Mouse (Mus musculus): ENCODE results near the gene Fam189a1.

The Fam189a1 gene

DNA sequence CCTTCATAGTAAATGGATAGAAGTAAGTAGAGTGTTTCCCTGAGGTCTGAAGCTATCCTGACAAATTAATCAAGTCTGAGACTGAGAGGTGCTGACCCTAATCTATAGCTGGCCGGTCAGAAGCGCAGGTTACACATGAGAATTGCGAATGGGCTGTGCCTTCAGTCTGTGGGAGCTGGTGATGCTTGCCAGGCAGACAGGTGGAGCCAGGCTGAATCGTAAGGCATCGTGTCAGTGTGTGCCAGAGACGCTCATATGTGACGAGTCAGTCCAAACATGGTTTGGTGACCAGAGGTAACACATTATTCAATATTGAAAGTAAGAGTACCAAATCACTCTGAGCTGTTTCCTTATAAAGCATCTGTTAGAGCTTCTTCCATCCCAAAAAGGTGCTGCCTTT is 115.3 kb downstream of the Fam189a1 start:
- Histone ChIP-seq H3K27me3 (ENCODE audit: control insufficient read depth, insufficient read depth, low read length, poor library complexity, severe bottlenecking) (no peaks in the 10 kb centered on the region), H3K36me3 (ENCODE audit: control insufficient read depth, insufficient read depth, low read length, poor library complexity, severe bottlenecking) (no peaks in the 10 kb centered on the region)
- no peak for DNase-seq (ENCODE audit: low read depth, low spot score)

DNA sequence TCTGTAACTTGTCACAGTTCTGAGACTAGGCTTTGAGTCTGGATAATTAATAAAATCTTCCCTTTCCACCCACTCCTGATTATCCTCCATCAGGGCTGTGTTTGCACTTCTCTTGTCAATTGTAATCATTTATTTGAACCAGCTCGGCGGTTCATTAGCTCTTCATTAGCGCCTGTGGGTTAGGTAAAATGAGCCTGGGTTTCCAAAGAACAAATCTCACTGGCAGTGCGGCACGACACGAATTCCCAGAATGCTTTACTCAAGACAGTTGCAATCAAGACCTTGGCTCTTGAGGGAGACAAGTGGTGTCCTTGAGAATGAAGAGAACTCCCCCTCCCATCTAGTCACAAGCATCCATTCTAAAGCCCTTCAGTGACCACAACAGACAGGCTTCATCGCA is 124.6 kb downstream of the Fam189a1 start:
- no peak for DNase-seq (ENCODE audit: low read depth, low spot score)
- Histone ChIP-seq H3K27me3 (ENCODE audit: control insufficient read depth, insufficient read depth, low read length, poor library complexity, severe bottlenecking) (no peaks in the 10 kb centered on the region), H3K36me3 (ENCODE audit: control insufficient read depth, insufficient read depth, low read length, poor library complexity, severe bottlenecking) (no peaks in the 10 kb centered on the region)

DNA sequence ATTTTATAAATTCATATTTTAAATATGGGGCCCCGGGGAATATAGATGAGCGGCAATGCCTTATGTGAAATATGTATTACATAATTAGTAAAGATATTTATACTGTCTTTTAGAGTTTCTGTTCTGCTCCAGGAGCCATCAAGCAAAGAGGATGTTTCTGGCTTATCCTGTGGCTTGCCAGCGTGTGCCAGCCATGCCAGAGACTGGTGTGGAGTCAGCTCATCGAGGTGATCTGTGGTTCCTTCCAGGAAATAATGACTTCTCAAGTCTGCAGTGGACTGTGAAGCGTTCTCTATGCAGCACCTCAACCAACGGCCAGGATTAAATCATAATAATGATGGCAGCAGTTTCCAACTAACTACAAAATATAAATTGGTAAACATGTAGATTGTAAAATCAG is 125.2 kb downstream of the Fam189a1 start:
- DNase-seq (ENCODE audit: low read depth, low spot score) = no peak
- H3K36me3 ChIP-seq (ENCODE audit: control insufficient read depth, insufficient read depth, low read length, poor library complexity, severe bottlenecking) = no peaks in the 10 kb centered on the region
- H3K27me3 ChIP-seq (ENCODE audit: control insufficient read depth, insufficient read depth, low read length, poor library complexity, severe bottlenecking) = no peaks in the 10 kb centered on the region

- no peak for DNase-seq (ENCODE audit: low read depth, low spot score)
- no peaks in the 10 kb centered on the region for H3K27me3 ChIP-seq (ENCODE audit: control insufficient read depth, insufficient read depth, low read length, poor library complexity, severe bottlenecking)
- H3K36me3 ChIP-seq (ENCODE audit: control insufficient read depth, insufficient read depth, low read length, poor library complexity, severe bottlenecking) = no peaks in the 10 kb centered on the region
Observed at GRCm38 (mm10) chr7:65029985-65030384, 126.4 kb downstream of the Fam189a1 start.

DNA sequence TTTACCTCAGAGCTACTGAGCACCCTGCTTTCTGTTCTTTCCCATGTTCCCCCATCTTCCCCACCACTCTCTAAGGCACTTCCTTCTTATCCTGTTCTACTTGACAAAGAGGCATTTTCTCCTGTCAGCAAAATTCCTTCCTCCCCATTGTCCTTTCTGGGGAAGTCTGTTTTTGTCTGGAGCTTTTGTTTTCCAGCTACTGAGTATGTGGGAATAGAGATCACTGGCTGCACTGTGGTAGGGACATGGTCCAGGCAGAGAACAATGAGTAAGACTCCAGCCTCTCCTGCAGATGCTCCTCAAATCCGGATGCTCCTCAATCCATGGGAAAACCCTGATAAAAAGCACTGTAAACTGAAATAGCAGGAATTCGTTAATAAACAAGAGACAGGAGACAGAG is 135.1 kb downstream of the Fam189a1 start:
- no peaks in the 10 kb centered on the region for H3K27me3 ChIP-seq (ENCODE audit: control insufficient read depth, insufficient read depth, low read length, poor library complexity, severe bottlenecking)
- DNase-seq (ENCODE audit: low read depth, low spot score) = no peak
- H3K36me3 ChIP-seq (ENCODE audit: control insufficient read depth, insufficient read depth, low read length, poor library complexity, severe bottlenecking) = no peaks in the 10 kb centered on the region

GRCm38 (mm10) chr7:65018036-65018679 is 138.2 kb downstream of the Fam189a1 start:
- no peak for DNase-seq (ENCODE audit: low read depth, low spot score)
- no peaks in the 10 kb centered on the region for H3K36me3 ChIP-seq (ENCODE audit: control insufficient read depth, insufficient read depth, low read length, poor library complexity, severe bottlenecking)

DNA sequence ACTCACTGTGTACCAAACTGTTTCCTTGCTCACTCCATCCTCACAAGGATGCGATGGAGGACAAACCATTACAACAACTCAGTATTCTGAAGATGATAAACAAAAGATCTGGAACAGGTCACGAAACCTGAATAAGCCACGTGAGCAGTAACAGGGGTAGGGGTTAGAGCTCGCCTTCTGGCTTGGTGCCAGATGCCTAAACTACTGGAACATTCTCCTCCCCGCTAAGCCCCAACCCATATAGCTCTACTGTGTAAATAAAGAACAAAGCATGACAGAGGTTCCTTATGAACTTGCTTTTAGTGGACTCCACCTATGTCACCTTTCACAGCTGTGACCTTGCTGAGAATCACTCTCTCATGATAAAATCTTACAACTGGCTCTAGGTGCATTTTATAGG is 139.0 kb downstream of the Fam189a1 start:
- H3K27me3 ChIP-seq (ENCODE audit: control insufficient read depth, insufficient read depth, low read length, poor library complexity, severe bottlenecking) = no peaks in the 10 kb centered on the region
- no peak for DNase-seq (ENCODE audit: low read depth, low spot score)
- no peaks in the 10 kb centered on the region for H3K36me3 ChIP-seq (ENCODE audit: control insufficient read depth, insufficient read depth, low read length, poor library complexity, severe bottlenecking)

More at GRCm38 (mm10) chr7:65018036-65018679, 138.2 kb downstream of the Fam189a1 start:
- H3K27me3 ChIP-seq (ENCODE audit: control insufficient read depth, insufficient read depth, low read length, poor library complexity, severe bottlenecking) = no peaks in the 10 kb centered on the region

DNA sequence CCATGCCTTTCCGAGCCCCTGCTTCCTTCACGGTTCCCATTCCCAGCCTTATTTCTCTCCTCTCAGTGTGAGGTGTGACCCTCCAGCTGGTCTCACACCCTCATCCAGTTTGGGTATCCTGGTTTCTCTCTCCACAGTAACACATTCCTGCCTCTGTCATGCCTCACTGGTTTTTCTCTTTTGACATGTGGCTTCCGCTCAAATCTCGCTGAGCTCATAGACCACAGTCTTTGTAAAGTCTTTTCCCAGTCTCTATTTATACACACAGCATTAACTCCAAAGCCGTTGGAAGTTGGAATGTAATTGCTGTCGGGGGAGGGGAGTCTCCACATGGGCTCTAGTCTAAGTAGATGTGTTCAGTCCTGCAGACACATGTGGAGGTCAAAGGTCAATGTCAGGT is 145.2 kb downstream of the Fam189a1 start:
- Histone ChIP-seq H3K36me3 (ENCODE audit: control insufficient read depth, insufficient read depth, low read length, poor library complexity, severe bottlenecking) (no peaks in the 10 kb centered on the region), H3K27me3 (ENCODE audit: control insufficient read depth, insufficient read depth, low read length, poor library complexity, severe bottlenecking) (no peaks in the 10 kb centered on the region)
- no peak for DNase-seq (ENCODE audit: low read depth, low spot score)

GRCm38 (mm10) chr7:65010275-65010674 is 146.1 kb downstream of the Fam189a1 start:
- no peaks in the 10 kb centered on the region for H3K27me3 ChIP-seq (ENCODE audit: control insufficient read depth, insufficient read depth, low read length, poor library complexity, severe bottlenecking)
- DNase-seq (ENCODE audit: low read depth, low spot score) = no peak
- no peaks in the 10 kb centered on the region for H3K36me3 ChIP-seq (ENCODE audit: control insufficient read depth, insufficient read depth, low read length, poor library complexity, severe bottlenecking)

DNA sequence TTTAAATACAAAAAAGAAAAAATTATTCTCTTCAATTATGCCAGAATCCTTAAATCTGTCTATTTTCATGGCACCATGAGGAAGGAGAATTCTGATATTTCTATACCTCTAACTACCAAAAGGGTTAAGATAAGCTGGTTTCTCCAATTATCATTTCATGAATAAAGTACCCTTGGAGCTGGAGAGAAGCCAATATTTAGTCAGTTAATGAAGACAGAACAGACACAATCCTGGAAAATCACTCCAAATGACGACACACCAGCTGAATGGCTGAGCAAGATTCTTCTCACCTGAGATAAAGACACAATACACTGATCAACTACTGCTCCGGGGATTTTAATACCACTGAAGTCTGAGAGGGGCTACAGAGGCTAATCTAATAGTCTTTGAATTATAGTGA is 150.6 kb downstream of the Fam189a1 start:
- Histone ChIP-seq H3K27me3 (ENCODE audit: control insufficient read depth, insufficient read depth, low read length, poor library complexity, severe bottlenecking) (no peaks in the 10 kb centered on the region), H3K36me3 (ENCODE audit: control insufficient read depth, insufficient read depth, low read length, poor library complexity, severe bottlenecking) (no peaks in the 10 kb centered on the region)
- no peak for DNase-seq (ENCODE audit: low read depth, low spot score)

DNA sequence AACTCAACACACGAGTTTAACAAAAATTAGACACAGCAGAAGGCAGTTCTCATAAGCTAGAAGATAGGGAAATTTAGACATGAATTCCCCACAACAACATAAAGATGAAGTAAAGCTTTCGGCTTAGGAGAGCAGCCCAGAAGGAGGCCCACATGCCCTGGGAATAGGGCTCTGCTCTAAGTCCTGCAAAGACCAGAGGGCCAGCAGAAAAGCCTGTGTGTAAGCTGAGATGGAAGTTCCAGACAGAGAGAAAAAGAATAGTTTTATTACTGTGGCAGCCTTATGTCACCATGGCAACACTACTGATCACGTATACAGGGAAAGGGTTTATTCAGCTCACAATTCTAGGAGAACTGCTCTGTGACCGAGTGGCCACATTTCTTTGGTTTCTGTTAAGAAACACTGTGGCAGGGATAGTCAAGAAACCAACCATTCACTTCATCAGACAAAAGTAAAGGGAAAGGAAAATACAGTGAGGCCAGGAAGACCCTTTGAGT is 156.6 kb downstream of the Fam189a1 start:
- no peak for DNase-seq (ENCODE audit: low read depth, low spot score)
- H3K36me3 ChIP-seq (ENCODE audit: control insufficient read depth, insufficient read depth, low read length, poor library complexity, severe bottlenecking) = no peaks in the 10 kb centered on the region
- no peaks in the 10 kb centered on the region for H3K27me3 ChIP-seq (ENCODE audit: control insufficient read depth, insufficient read depth, low read length, poor library complexity, severe bottlenecking)

DNA sequence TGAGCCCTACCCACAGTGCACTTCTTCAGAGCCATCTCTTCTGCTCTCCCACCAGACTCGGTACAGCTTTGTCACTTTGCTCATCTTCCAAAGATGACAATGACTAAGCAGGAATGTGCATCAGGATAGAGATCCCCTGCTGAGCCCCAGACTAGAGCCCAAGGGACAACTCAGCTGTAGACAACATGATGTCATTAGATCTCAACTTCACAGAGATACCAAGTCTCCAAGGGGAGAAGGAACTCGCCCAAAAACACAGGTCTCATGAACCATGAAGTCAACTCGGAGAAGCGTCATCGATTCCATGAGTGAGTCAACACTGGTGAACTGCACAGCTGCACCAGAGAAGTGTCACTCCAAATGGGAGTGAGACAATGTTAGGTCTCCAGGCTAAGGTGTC is 158.6 kb downstream of the Fam189a1 start:
- H3K36me3 ChIP-seq (ENCODE audit: control insufficient read depth, insufficient read depth, low read length, poor library complexity, severe bottlenecking) = no peaks in the 10 kb centered on the region
- DNase-seq (ENCODE audit: low read depth, low spot score) = no peak
- no peaks in the 10 kb centered on the region for H3K27me3 ChIP-seq (ENCODE audit: control insufficient read depth, insufficient read depth, low read length, poor library complexity, severe bottlenecking)

DNA sequence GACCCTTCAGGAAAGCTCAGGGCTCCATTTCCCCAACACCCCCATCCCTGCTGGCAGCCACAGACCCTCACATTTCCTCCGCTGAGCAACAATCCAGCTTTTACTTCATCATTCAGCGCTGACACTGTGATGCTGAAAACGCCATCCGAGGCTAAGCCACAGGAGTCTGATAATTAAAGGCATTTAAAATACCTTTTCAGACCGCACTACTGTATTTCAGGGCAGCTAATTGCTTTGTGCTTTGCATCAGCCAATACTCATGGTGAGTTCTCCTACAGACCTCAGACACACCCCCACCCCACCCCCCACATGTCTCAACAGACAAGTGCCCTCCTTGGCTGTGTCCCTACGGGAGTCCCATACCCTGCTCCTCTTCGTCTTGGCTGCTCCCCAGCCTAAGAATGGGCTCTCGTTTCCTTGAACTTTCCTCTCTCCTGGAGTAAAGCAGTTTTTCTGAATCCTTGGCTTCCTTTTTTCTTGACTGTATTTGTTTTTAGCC is 160.4 kb downstream of the Fam189a1 start:
- Histone ChIP-seq H3K36me3 (ENCODE audit: control insufficient read depth, insufficient read depth, low read length, poor library complexity, severe bottlenecking) (no peaks in the 10 kb centered on the region), H3K27me3 (ENCODE audit: control insufficient read depth, insufficient read depth, low read length, poor library complexity, severe bottlenecking) (no peaks in the 10 kb centered on the region)
- DNase-seq (ENCODE audit: low read depth, low spot score) = no peak

GRCm38 (mm10) chr7:64989406-64989805 is 167.0 kb downstream of the Fam189a1 start:
- Histone ChIP-seq H3K36me3 (ENCODE audit: control insufficient read depth, insufficient read depth, low read length, poor library complexity, severe bottlenecking) (no peaks in the 10 kb centered on the region), H3K27me3 (ENCODE audit: control insufficient read depth, insufficient read depth, low read length, poor library complexity, severe bottlenecking) (no peaks in the 10 kb centered on the region)
- no peak for DNase-seq (ENCODE audit: low read depth, low spot score)

GRCm38 (mm10) chr7:64988015-64988414 is 168.4 kb downstream of the Fam189a1 start:
- H3K36me3 ChIP-seq (ENCODE audit: control insufficient read depth, insufficient read depth, low read length, poor library complexity, severe bottlenecking) = no peaks in the 10 kb centered on the region
- no peaks in the 10 kb centered on the region for H3K27me3 ChIP-seq (ENCODE audit: control insufficient read depth, insufficient read depth, low read length, poor library complexity, severe bottlenecking)
- no peak for DNase-seq (ENCODE audit: low read depth, low spot score)

Measured in splenic B cell, adult 2 months (primary cell).